Mouse (Mus musculus): ENCODE results near the gene Oasl1. TPM values are rescaled to one million over a fixed set of nuclear protein-coding genes. Genes with fewer than 3 reads are reported as not detected.

Gene Oasl1
- polyA plus RNA-seq (2012), result 4.5 and 5.0 TPM in 2 replicates

- TF ChIP-seq GATA1 (IDR thresholded peaks at IDR 0.05; ENCODE audit: low read length), result no peak
Observed at GRCm38 (mm10) chr5:114922998-114923473, at the start of gene Oasl1. Gene Oasl1 (plus strand): TSS chr5:114923240.

DNA sequence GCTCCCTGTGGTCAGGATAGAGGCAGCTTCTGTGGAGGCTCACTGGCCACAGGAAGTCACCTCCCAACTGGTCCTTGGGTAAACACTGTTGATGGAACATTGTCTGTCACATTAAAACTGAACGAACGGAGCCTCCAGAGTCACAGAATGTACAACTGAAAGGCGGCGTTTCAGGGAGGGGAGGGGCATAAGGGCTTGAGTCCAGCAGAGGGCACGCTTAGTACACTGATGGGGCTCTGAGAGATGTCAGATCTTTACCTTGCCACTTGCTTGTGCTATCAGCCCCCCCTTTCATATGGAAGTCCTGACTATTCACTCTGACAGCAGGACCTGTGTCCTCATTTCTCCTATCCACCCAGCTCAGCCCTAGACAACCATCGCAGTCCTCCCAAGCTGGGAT is 47.2 kb upstream of the Oasl1 start:
- TF ChIP-seq GATA1 (IDR thresholded peaks at IDR 0.05; ENCODE audit: low read length), result no peak

DNA sequence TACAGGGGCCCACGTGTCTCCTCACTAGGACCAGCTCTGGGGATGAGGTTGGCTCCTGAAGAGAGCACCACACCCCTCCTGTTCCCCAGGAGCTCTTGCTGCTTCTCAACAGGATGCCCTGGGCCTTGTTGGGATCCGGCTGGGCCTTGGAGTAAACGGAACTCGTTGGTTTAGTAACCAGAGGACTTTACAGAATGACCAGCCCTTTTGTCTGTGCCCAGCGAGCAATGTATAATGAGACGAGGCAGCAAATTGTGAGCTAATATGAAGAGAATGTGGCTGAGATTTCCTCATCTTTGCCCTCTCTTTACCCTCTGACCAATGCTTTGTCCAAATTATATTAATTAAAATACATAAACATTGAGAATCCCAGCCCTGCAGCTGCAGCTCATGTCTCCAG is 46.7 kb upstream of the Oasl1 start:
- TF ChIP-seq GATA1 (IDR thresholded peaks at IDR 0.05; ENCODE audit: low read length), result no peak

- TF ChIP-seq GATA1 (IDR thresholded peaks at IDR 0.05; ENCODE audit: low read length), result no peak
Observed at GRCm38 (mm10) chr5:114877487-114877886, 45.6 kb upstream of the Oasl1 start.

DNA sequence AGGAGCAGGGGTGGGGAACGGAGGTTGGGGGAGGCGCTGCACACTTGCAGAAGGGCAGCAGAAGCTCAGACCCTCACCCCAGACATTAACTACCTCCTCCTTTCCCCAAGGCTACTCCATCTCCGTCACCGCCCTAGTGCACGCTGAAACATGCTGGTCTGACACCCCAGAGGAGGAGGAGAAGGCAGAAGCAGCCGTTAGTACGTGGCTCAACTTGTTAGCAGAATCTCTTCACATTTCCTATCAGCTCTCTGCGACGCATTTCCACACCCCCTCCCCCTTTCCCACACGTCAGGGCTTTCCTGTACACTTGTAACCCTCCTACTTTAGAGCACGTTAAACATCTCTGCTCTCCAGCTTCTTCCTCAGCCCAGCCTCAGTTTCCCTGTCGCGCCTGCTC is 43.6 kb upstream of the Oasl1 start:
- TF ChIP-seq GATA1 (IDR thresholded peaks at IDR 0.05; ENCODE audit: low read length), result no peak

- no peak for TF ChIP-seq GATA1 (IDR thresholded peaks at IDR 0.05; ENCODE audit: low read length)
Observed at GRCm38 (mm10) chr5:114883022-114883421, 40.0 kb upstream of the Oasl1 start.

- no peak for TF ChIP-seq GATA1 (IDR thresholded peaks at IDR 0.05; ENCODE audit: low read length)
Observed at GRCm38 (mm10) chr5:114886801-114887200, 36.2 kb upstream of the Oasl1 start.

GRCm38 (mm10) chr5:114888995-114889394 is 34.0 kb upstream of the Oasl1 start:
- TF ChIP-seq GATA1 (IDR thresholded peaks at IDR 0.05; ENCODE audit: low read length), result no peak

- no peak for TF ChIP-seq GATA1 (IDR thresholded peaks at IDR 0.05; ENCODE audit: low read length)
Observed at GRCm38 (mm10) chr5:114895542-114895941, 27.5 kb upstream of the Oasl1 start.

DNA sequence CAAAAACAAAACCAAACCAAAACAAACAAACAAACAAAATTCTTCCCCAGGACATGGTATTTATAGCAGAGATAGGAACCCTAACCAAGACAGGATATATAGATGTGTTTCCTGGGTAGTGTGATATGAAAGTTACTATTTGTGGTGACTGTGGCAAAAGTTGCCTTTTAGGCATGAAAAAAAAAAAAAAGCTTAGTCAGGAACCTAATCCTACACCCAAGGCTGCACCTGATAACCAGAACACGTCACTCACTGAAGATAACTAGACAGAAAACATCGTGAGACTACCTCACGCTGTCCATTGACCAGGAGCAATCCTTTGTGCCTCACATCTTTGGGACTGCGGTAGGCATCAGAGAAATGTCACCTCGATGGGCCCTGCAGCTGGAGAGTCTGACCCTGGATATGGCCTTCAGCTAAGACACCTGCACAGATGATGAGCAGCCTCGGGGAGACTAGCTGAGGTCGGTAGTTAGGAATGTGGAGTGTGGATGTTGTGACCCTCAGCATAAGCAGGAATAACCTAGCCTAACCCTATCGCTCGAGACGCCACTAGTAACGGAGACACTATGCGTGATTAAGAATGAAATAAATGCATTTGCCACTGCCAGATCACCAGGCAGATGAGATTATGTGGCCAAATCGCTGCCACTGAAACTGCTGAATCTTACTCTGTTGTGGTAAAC is 26.2 kb upstream of the Oasl1 start, which contains the start of gene Oasl2:
Gene Oasl2 (plus strand): TSS at position 249 of the 686 bp plus-strand sequence.
- no peak for TF ChIP-seq GATA1 (IDR thresholded peaks at IDR 0.05; ENCODE audit: low read length)

- TF ChIP-seq GATA1 (IDR thresholded peaks at IDR 0.05; ENCODE audit: low read length), result no peak
Observed at GRCm38 (mm10) chr5:114897374-114897793, 25.7 kb upstream of the Oasl1 start.

DNA sequence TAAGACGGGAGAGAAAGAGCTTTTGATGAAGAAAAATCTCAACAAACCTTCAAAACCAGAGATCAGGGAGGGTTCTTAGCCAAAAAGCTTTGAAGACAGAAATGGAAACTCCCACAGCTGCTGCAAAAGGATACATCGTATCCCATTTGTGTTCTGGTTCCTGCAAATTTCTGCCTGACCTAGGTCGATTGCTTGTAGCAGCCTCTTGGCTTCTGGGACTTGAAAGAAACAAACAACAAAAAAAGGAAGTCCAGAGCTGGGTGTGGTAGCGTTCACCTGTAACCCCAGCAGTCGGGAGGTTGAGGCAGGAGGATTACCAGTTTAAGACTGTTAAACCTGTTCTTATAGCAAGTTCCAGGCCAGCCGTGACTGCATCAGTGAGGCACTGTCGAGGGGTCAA is 24.2 kb upstream of the Oasl1 start:
- TF ChIP-seq GATA1 (IDR thresholded peaks at IDR 0.05; ENCODE audit: low read length), result no peak

GRCm38 (mm10) chr5:114902413-114902812 is 20.6 kb upstream of the Oasl1 start:
- TF ChIP-seq GATA1 (IDR thresholded peaks at IDR 0.05; ENCODE audit: low read length), result no peak

- no peak for TF ChIP-seq GATA1 (IDR thresholded peaks at IDR 0.05; ENCODE audit: low read length)
Observed at GRCm38 (mm10) chr5:114908598-114909305, 14.3 kb upstream of the Oasl1 start.

DNA sequence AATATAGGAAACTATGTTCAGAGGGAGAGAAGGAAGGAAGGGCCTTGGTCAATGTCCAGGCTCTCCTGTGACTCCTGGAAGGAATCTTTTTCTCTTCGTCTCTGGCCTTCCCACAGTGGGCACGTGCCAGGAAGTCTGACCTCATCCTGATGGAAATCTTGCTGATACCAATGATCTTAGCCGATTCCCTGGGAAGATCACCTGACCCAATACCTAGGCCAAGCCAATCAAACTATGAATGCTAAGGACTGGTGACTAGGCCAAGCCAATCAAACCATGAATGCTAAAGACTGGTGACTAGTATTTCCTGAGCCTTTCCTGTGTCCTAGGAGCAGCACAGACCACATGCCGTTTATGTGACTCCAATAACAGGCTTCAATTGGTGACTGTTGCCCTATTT is 9.4 kb upstream of the Oasl1 start:
- no peak for TF ChIP-seq GATA1 (IDR thresholded peaks at IDR 0.05; ENCODE audit: low read length)

- TF ChIP-seq GATA1 (IDR thresholded peaks at IDR 0.05; ENCODE audit: low read length), result no peak
Observed at GRCm38 (mm10) chr5:114914855-114915254, 8.2 kb upstream of the Oasl1 start.

- no peak for TF ChIP-seq GATA1 (IDR thresholded peaks at IDR 0.05; ENCODE audit: low read length)
Observed at GRCm38 (mm10) chr5:114915854-114916253, 7.2 kb upstream of the Oasl1 start.
